28 mouse cellular contexts compared by ENCODE assay signal in genomic region chr5:144083521-144083920, GRCm38 (mm10). TPM values are rescaled to one million over a fixed set of nuclear protein-coding genes. Genes with fewer than 3 reads are reported as not detected.
"Had no signal": no experiment of that assay in that cellular context is flagged by ENCODE, and none has a peak within 500 bp of the region (broad histone marks: within the 10 kb centered on the region; RNA-seq: fewer than 3 reads in every experiment).

No protein-coding gene starts in this region.

- H3K9me3 ChIP-seq: limb, embryonic 10.5 days; limb, embryonic 13.5 days; liver, embryonic 12.5 days; liver, embryonic 15.5 days; lung, embryonic 15.5 days; midbrain, embryonic 10.5 days; midbrain, embryonic 13.5 days; neural tube, embryonic 13.5 days had no signal

- H3K4me1 ChIP-seq: limb, embryonic 10.5 days; limb, embryonic 13.5 days; liver, embryonic 12.5 days; liver, embryonic 15.5 days; lung, embryonic 15.5 days; megakaryocyte, embryonic 14.5 days; midbrain, embryonic 10.5 days; midbrain, embryonic 13.5 days; neural tube, embryonic 13.5 days had no signal

- H3K27me3 ChIP-seq: liver, embryonic 15.5 days; lung, embryonic 15.5 days; midbrain, embryonic 13.5 days; neural tube, embryonic 13.5 days had no signal

- DNase-seq: kidney, adult 9 months; kidney, postnatal 14 days; layer of hippocampus, postnatal 36 days; liver; lung, adult 18-20 months; lung, postnatal 10 days; lung, postnatal 36 days; retina, postnatal 1 day; right cerebral cortex, postnatal 25 days; spleen, adult 18-20 months; thymus, adult 18-20 months; thymus, postnatal 36 days had no signal

- ATAC-seq: liver, embryonic 12.5 days; midbrain, embryonic 13.5 days; midbrain, embryonic 16.5 days had no signal

- H3K4me2 ChIP-seq: limb, embryonic 13.5 days; liver, embryonic 12.5 days; liver, embryonic 15.5 days; lung, embryonic 15.5 days; midbrain, embryonic 13.5 days; neural tube, embryonic 13.5 days had no signal

- H3K27ac ChIP-seq: limb, embryonic 10.5 days; limb, embryonic 13.5 days; liver, embryonic 12.5 days; liver, embryonic 15.5 days; lung, embryonic 15.5 days; midbrain, embryonic 10.5 days; midbrain, embryonic 13.5 days; neural tube, embryonic 13.5 days had no signal

- H3K9ac ChIP-seq: limb, embryonic 13.5 days; liver, embryonic 12.5 days; liver, embryonic 15.5 days; lung, embryonic 15.5 days; midbrain, embryonic 13.5 days; neural tube, embryonic 13.5 days had no signal

- H3K4me3 ChIP-seq: layer of hippocampus, adult 2 months; limb, embryonic 10.5 days; limb, embryonic 13.5 days; liver, embryonic 12.5 days; liver, embryonic 15.5 days; lung, embryonic 15.5 days; megakaryocyte, embryonic 14.5 days; midbrain, embryonic 10.5 days; midbrain, embryonic 13.5 days; myocyte; neural tube, embryonic 13.5 days had no signal

- H3K36me3 ChIP-seq: limb, embryonic 10.5 days; limb, embryonic 13.5 days; liver, embryonic 12.5 days; liver, embryonic 15.5 days; lung, embryonic 15.5 days; midbrain, embryonic 10.5 days; midbrain, embryonic 13.5 days; neural tube, embryonic 13.5 days had no signal

RNA-seq across cellular contexts. Expression of gene Ocm, which starts 57.1 kb away (rescaled TPM):
- total RNA-seq: layer of hippocampus, adult 2 months; layer of hippocampus, postnatal 36 days; monocyte, adult 5-6 weeks; neutrophil, adult 5-6 weeks had no signal
- polyA plus RNA-seq: limb, embryonic 10.5 days; limb, embryonic 13.5 days; liver, embryonic 12.5 days; liver, embryonic 15.5 days; lung, embryonic 15.5 days; midbrain, embryonic 10.5 days; midbrain, embryonic 13.5 days; midbrain, embryonic 16.5 days; myocyte; neural tube, embryonic 13.5 days; testis, adult 2 months; urinary bladder, adult 2 months had no signal
